Mouse (Mus musculus) liver, embryonic 14.5 days (tissue): ENCODE measurements around the gene Scgb1a1. TPM values are rescaled to one million over a fixed set of nuclear protein-coding genes. Genes with fewer than 3 reads are reported as not detected.

Experiments used
- ATAC-seq: fragments of 200-750 bp; cut with Nextera tagmentation; 2 replicates; pipeline ENCODE4 v1.8.0; 2017; ENCODE audit warnings: moderate number of reproducible peaks, mild to moderate bottlenecking, moderate library complexity; ENCODE audit not compliant: insufficient read depth
- DNase-seq, 3 experiments: peaks; one replicate each; pipeline ENCODE4 v3.0.0-alpha.2; 2012 to 2013; ENCODE audit warnings: low read depth in 3 of 3, low spot score in 3 of 3
- H3K27ac ChIP-seq: fragments of 300-500 bp; sonication (generic); 2 replicates; pipeline ENCODE4 v1.5.1; 2014; ENCODE audit warnings: moderate library complexity, mild to moderate bottlenecking, control low read depth, inconsistent platforms
- H3K27me3 ChIP-seq: fragments of 300-500 bp; sonication (generic); 2 replicates; pipeline ENCODE4 v1.6.1; 2014; ENCODE audit warnings: mild to moderate bottlenecking, low read length, moderate library complexity; ENCODE audit not compliant: control insufficient read depth, insufficient read depth
- H3K36me3 ChIP-seq: fragments of 300-500 bp; sonication (generic); replicated peaks from 2 replicates; pipeline ENCODE4 v1.6.1; 2014; ENCODE audit warnings: low read depth; ENCODE audit not compliant: control insufficient read depth, insufficient read depth
- H3K4me1 ChIP-seq, 2 experiments: fragments of 200-500 bp in 1 of 2; fragments of 300-500 bp in 1 of 2; sonication (generic) in 1 of 2; replicated peaks; 2 replicates each; pipeline ENCODE4 v1.6.1; 2012 to 2014; ENCODE audit warnings: antibody characterized with exemption in 1 of 2, inconsistent platforms in 1 of 2, low read length in 1 of 2; ENCODE audit not compliant: control insufficient read depth in 2 of 2, insufficient read depth in 2 of 2
- H3K4me2 ChIP-seq: fragments of 300-500 bp; sonication (generic); 2 replicates; pipeline ENCODE4 v1.6.1; 2014; ENCODE audit warnings: low read depth, mild to moderate bottlenecking, control low read depth, moderate library complexity
- H3K4me3 ChIP-seq, 2 experiments: fragments of 200-500 bp in 1 of 2; fragments of 300-500 bp in 1 of 2; sonication (generic) in 1 of 2; 2 replicates each; pipeline ENCODE4 v1.5.1; 2012 to 2014; ENCODE audit warnings: low read depth in 2 of 2, low read length in 2 of 2, mild to moderate bottlenecking in 2 of 2, control low read depth in 1 of 2, inconsistent platforms in 1 of 2, moderate library complexity in 1 of 2; ENCODE audit not compliant: insufficient read depth in 1 of 2
- H3K9ac ChIP-seq: fragments of 300-500 bp; sonication (generic); replicated peaks from 2 replicates; pipeline ENCODE4 v1.6.1; 2014; ENCODE audit warnings: mild to moderate bottlenecking, control low read depth, moderate library complexity
- H3K9me3 ChIP-seq: fragments of 300-500 bp; sonication (generic); 2 replicates; pipeline ENCODE4 v1.6.1; 2016; ENCODE audit warnings: low read length, mixed read lengths; ENCODE audit not compliant: control insufficient read depth
- CTCF ChIP-seq: IDR thresholded peaks from 2 replicates; pipeline ENCODE4 v1.5.1; 2016; ENCODE audit warnings: antibody characterized with exemption, low read depth, control low read depth
- EP300 ChIP-seq: IDR thresholded peaks from 2 replicates; pipeline ENCODE4 v1.6.1; 2016; ENCODE audit warnings: antibody characterized with exemption, low read depth
- WGBS: fragments of 180-500 bp; shearing (Covaris S2); extraction: QIAGEN DNeasy Blood & Tissue Kit; methylation state at CpG from one replicate; pipeline ENCODE4 v1.1.7; 2014; ENCODE audit not compliant: insufficient replicate concordance; 5-methylcytosine and 5-hydroxymethylcytosine counted together
- polyA plus RNA-seq, 2 experiments: library from polyadenylated mRNA; depleted of rRNA in 1 of 2; stranded (reverse) in 1 of 2; unstranded in 1 of 2; fragments of >200 nt; fragmentation: Nextera tagmentation in 1 of 2; extraction: Ambion mirVana in 1 of 2; gene quantifications; 2 replicates each; pipeline versions ENCODE4 v1.2.1 to v1.2.3; 2012 to 2014

Gene Scgb1a1
- polyA plus RNA-seq, 2 experiments, result not detected

GRCm38 (mm10) chr19:9100297-9101061, 12.7 kb upstream of the Scgb1a1 start:
- DNase-seq, result no peak
- no peaks in the 10 kb centered on the region for H3K27me3 ChIP-seq
- ATAC-seq, result no peak
- no peak overlapping the region for H3K4me3 ChIP-seq
- no peaks in the 10 kb centered on the region for H3K36me3 ChIP-seq
- 65% methylated on average over 17 of the region's 17 CpGs for WGBS
- no peak overlapping the region for H3K4me2 ChIP-seq
- H3K9me3 ChIP-seq, result no peaks in the 10 kb centered on the region
- no peaks in the 10 kb centered on the region for H3K4me1 ChIP-seq
- no peak for TF ChIP-seq CTCF
- no peak for TF ChIP-seq EP300
- no peak overlapping the region for H3K27ac ChIP-seq
- no peak overlapping the region for H3K9ac ChIP-seq

GRCm38 (mm10) chr19:9099751-9100150, 12.0 kb upstream of the Scgb1a1 start:
- H3K4me1 ChIP-seq, result no peaks in the 10 kb centered on the region
- H3K9ac ChIP-seq, result no peak overlapping the region
- no peak overlapping the region for H3K4me3 ChIP-seq
- no peaks in the 10 kb centered on the region for H3K27me3 ChIP-seq
- H3K9me3 ChIP-seq, result no peaks in the 10 kb centered on the region
- TF ChIP-seq EP300, result no peak
- no peak for TF ChIP-seq CTCF
- no peak for ATAC-seq
- WGBS, result 72% methylated on average over 8 of the region's 8 CpGs
- no peak for DNase-seq
- H3K27ac ChIP-seq, result no peak overlapping the region
- no peak overlapping the region for H3K4me2 ChIP-seq
- H3K36me3 ChIP-seq, result no peaks in the 10 kb centered on the region

DNA sequence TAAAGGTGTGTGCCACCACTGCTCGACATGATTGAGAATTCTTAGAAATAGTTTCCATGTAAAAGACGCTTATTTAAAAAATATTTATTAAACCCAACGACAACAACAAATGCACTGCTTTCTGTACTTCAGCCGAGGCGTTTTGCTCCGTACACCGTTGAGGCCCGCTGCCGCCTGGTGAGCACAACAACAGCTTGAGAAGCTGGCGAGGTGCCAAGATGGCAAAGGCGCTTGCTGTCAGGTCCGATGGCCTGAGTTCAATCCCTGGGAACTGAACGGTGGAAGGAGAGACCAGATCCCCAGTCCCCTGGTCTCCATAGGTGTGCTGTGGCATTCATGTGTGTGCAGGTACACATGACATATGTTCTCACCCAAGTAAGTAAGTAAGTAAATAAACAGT, 9.7 kb upstream of the Scgb1a1 start:
- 74% methylated on average over 13 of the region's 13 CpGs for WGBS

DNA sequence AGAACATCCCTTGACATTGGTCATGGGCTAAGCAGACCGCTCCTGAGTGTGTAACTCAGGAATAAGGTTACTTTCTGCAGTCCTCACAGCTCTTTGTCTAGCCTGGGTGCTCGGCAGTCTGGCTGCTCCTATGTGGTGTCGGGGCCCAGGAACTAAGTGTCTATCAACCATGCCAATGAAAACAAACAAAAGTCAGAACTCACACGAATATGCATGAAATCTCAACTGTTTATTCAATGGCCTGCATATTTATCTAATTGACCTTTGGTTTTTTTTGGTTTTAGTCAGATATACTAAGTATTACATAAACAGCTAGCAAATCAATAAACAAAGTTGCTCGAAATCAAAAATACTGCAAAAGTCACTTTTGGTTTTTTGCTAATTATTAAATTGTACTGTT, 7.4 kb upstream of the Scgb1a1 start:
- Histone ChIP-seq H3K27ac (no peak overlapping the region), H3K4me2 (no peak overlapping the region), H3K4me3 (no peak overlapping the region), H3K4me1 (no peaks in the 10 kb centered on the region), H3K9me3 (no peaks in the 10 kb centered on the region), H3K36me3 (no peaks in the 10 kb centered on the region), H3K9ac (no peak overlapping the region), H3K27me3 (no peaks in the 10 kb centered on the region)
- TF ChIP-seq EP300, result no peak
- no peak for TF ChIP-seq CTCF
- 56% methylated on average over 5 of the region's 5 CpGs for WGBS
- ATAC-seq (no peak), DNase-seq (no peak)

More for the DNA sequence above, 9.7 kb upstream of the Scgb1a1 start:
- Histone ChIP-seq H3K27me3 (no peaks in the 10 kb centered on the region), H3K9me3 (no peaks in the 10 kb centered on the region), H3K36me3 (no peaks in the 10 kb centered on the region), H3K4me2 (no peak overlapping the region), H3K27ac (no peak overlapping the region), H3K4me1 (no peaks in the 10 kb centered on the region), H3K4me3 (no peak overlapping the region), H3K9ac (no peak overlapping the region)
- DNase-seq (no peak), ATAC-seq (no peak)
- no peak for TF ChIP-seq EP300
- TF ChIP-seq CTCF, result no peak

GRCm38 (mm10) chr19:9090709-9091108, 3.0 kb upstream of the Scgb1a1 start:
- Histone ChIP-seq H3K9me3 (no peaks in the 10 kb centered on the region), H3K4me3 (no peak overlapping the region), H3K9ac (no peak overlapping the region), H3K4me1 (no peaks in the 10 kb centered on the region), H3K27ac (no peak overlapping the region), H3K36me3 (no peaks in the 10 kb centered on the region), H3K27me3 (no peaks in the 10 kb centered on the region), H3K4me2 (no peak overlapping the region)
- no peak for DNase-seq
- no peak for ATAC-seq
- TF ChIP-seq CTCF (no peak), EP300 (no peak)
- WGBS, result 31% methylated on average over 2 of the region's 2 CpGs
